Mouse (Mus musculus): Measurements from ENCODE around the gene Ngly1. TPM values are rescaled to one million over a fixed set of nuclear protein-coding genes. Genes with fewer than 3 reads are reported as not detected.

Gene Ngly1
- total RNA-seq (2021), result 10 to 100 TPM; 40.5 to 44.1 TPM
- long read RNA-seq, experiment 1, transcript Ngly1-201 (12 exons, 2,935 nt), result major isoform, 56 of 70 reads
- long read RNA-seq, experiment 1, partial matches to known transcripts, result 7 of 70 reads
- long read RNA-seq, experiment 1, other reads (novel, unspliced or antisense), result 7 of 70 reads
- long read RNA-seq, experiment 2, transcript Ngly1-201 (12 exons, 2,935 nt), result major isoform, 59 of 78 reads
- long read RNA-seq, experiment 2, partial matches to known transcripts, result 10 of 78 reads
- long read RNA-seq, experiment 2, other reads (novel, unspliced or antisense), result 9 of 78 reads

GRCm38 (mm10) chr14:16249171-16249874 lies at the start of gene Ngly1, which contains the start of gene Oxsm:
Ngly1 (plus strand) TSS chr14:16249280.
Oxsm (minus strand) TSS chr14:16249808.
- DNase-seq, result peak; percentile 91
- intact Hi-C loops (cut with DNase I; ENCODE audit: low total_unique reads), result loop anchor here (10.0 kb wide), 1 partner anchor 115 kb away; the partner anchor contains the start of gene Top2b

- intact Hi-C loops (cut with DNase I; ENCODE audit: low total_unique reads), result no loop called here
- DNase-seq, result no peak
These were observed 48.7 kb upstream of the Ngly1 start for GRCm38 (mm10) chr14:16200220-16200912.

GRCm38 (mm10) chr14:16200969-16201638 lies 48.0 kb upstream of the Ngly1 start:
- intact Hi-C loops (cut with DNase I; ENCODE audit: low total_unique reads), result no loop called here
- peak; percentile 3 for DNase-seq

- no peak for DNase-seq
- intact Hi-C loops (cut with DNase I; ENCODE audit: low total_unique reads), result no loop called here
These were observed 47.4 kb upstream of the Ngly1 start for GRCm38 (mm10) chr14:16201673-16202072.

- intact Hi-C loops (cut with DNase I; ENCODE audit: low total_unique reads), result no loop called here
These were observed 41.4 kb upstream of the Ngly1 start for GRCm38 (mm10) chr14:16207722-16208121.

GRCm38 (mm10) chr14:16219015-16219414 lies 30.1 kb upstream of the Ngly1 start:
- no peak for DNase-seq
- intact Hi-C loops (cut with DNase I; ENCODE audit: low total_unique reads), result no loop called here

More at GRCm38 (mm10) chr14:16207722-16208121, 41.4 kb upstream of the Ngly1 start:
- no peak for DNase-seq

GRCm38 (mm10) chr14:16229395-16229794 lies 19.7 kb upstream of the Ngly1 start:
- no peak for DNase-seq
- intact Hi-C loops (cut with DNase I; ENCODE audit: low total_unique reads), result no loop called here

GRCm38 (mm10) chr14:16230581-16230980 lies 18.5 kb upstream of the Ngly1 start:
- DNase-seq, result no peak
- intact Hi-C loops (cut with DNase I; ENCODE audit: low total_unique reads), result no loop called here

GRCm38 (mm10) chr14:16233515-16233914 lies 15.6 kb upstream of the Ngly1 start:
- intact Hi-C loops (cut with DNase I; ENCODE audit: low total_unique reads), result no loop called here
- no peak for DNase-seq

- intact Hi-C loops (cut with DNase I; ENCODE audit: low total_unique reads), result no loop called here
- DNase-seq, result no peak
These were observed 12.6 kb upstream of the Ngly1 start for GRCm38 (mm10) chr14:16236466-16236865.

- intact Hi-C loops (cut with DNase I; ENCODE audit: low total_unique reads), result loop anchor here (10.0 kb wide), 1 partner anchor 122 kb away; the partner anchor contains the start of gene Top2b
- DNase-seq, result no peak
These were observed 6.8 kb upstream of the Ngly1 start for GRCm38 (mm10) chr14:16242193-16242815.

- DNase-seq, result peak; percentile 89
- intact Hi-C loops (cut with DNase I; ENCODE audit: low total_unique reads), result loop anchor here (10.0 kb wide), 1 partner anchor 122 kb away; the partner anchor contains the start of gene Top2b
These were observed 6.0 kb upstream of the Ngly1 start for GRCm38 (mm10) chr14:16242947-16243602.

GRCm38 (mm10) chr14:16243603-16244209 lies 5.4 kb upstream of the Ngly1 start:
- DNase-seq, result no peak
- intact Hi-C loops (cut with DNase I; ENCODE audit: low total_unique reads), result loop anchor here (10.0 kb wide), 1 partner anchor 121 kb away; the partner anchor contains the start of gene Top2b

GRCm38 (mm10) chr14:16244370-16244769 lies 4.7 kb upstream of the Ngly1 start:
- intact Hi-C loops (cut with DNase I; ENCODE audit: low total_unique reads), result loop anchor here (10.0 kb wide), 1 partner anchor 120 kb away; the partner anchor contains the start of gene Top2b
- DNase-seq, result no peak

- intact Hi-C loops (cut with DNase I; ENCODE audit: low total_unique reads), result loop anchor here (10.0 kb wide), 1 partner anchor 120 kb away; the partner anchor contains the start of gene Top2b
- no peak for DNase-seq
These were observed 4.0 kb upstream of the Ngly1 start for GRCm38 (mm10) chr14:16245127-16245526.

GRCm38 (mm10) chr14:16246340-16246912 lies 2.7 kb upstream of the Ngly1 start:
- no peak for DNase-seq
- intact Hi-C loops (cut with DNase I; ENCODE audit: low total_unique reads), result loop anchor here (10.0 kb wide), 1 partner anchor 118 kb away; the partner anchor contains the start of gene Top2b

GRCm38 (mm10) chr14:16248135-16248534 lies 945 bp upstream of the Ngly1 start:
- DNase-seq, result no peak
- intact Hi-C loops (cut with DNase I; ENCODE audit: low total_unique reads), result loop anchor here (10.0 kb wide), 1 partner anchor 117 kb away; the partner anchor contains the start of gene Top2b

Measured in gastrocnemius, postnatal 14 days (tissue).